Mouse (Mus musculus): ENCODE data around the gene 4921524J17Rik. TPM values are rescaled to one million over a fixed set of nuclear protein-coding genes. Genes with fewer than 3 reads are reported as not detected.

Gene 4921524J17Rik
- total RNA-seq, 2 experiments from 2014 or later: 15.3 to 21.4 TPM

DNA sequence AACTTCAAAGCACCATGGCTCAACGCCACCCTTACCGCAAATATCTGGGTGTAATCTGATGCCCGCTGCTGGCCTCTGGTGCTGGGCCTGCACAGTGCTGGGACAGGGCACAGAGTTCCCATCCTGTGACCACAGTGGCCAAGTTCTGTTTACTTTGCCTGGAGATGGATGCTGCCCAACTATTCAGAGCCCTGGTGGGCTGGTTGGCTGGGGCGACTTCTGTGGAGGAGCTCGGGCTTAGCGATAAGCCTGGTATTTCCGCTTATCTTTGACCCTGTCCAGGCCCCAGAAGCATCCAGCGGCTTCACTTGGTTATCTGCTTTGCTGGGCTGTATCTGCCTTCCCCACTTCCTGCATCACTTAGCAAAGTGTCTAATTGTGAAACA is 51.8 kb downstream of the 4921524J17Rik start:
- peak; percentile 20 for DNase-seq

DNA sequence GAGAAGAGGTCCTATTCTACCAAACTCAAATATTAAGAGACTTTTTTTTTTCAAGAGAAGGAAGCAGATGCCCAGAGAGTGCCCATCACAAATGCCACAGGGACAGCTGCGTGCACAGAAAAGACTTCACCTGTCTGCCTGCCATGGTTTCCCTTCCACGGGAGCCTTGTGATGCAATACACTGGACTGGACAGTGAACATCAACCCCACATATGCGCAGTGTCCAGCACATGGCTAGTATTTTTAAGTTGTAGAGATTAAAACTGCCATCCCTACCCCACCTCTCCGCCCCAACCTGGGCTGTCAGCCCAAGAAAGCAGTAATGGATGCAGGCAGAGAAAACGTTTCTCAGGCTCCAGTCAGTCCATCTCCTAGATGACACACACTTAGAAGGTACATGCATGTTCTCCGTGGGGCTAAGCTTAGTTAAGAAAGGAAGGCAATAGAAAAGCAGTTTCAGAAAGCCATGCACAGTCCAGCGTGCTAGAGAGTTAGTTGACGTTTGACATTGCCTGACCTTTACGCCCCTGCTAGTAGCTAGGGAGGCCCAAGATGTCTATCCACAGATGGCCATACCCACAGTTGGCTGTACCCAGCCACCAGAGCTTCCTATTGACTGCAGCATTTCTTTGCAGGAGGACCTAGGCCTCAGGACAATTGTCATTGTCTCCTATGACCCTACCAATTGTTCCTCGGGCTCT is 52.4 kb downstream of the 4921524J17Rik start:
- no peak for DNase-seq

DNA sequence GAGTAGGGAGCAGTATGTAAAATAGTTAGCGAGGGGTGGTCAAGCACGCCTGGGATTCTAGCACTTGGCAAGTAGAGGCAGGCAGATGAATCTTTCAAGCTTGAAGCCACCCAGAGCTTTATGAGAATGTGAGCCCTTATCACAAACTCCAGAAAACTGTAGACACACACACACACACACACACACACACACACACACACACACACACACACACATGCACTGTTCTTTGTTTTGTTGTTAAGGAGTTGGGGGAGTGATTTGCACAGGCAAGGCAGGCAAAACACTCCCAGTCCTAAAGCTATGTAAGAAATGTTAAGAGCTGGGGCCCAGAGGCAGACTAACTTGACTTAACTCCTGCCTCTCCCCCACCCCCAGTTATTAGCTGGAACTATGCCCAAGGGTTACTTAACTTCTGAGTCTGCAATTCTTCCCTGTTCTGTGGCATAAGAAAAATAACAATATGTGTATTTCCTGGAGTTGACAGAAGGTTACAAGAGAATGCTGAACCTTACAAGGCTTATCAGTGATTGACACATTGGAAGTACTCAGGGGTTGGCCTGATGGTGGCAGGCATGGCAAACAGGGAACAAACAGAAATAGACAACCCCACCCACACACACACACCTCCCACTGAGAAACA is 53.4 kb downstream of the 4921524J17Rik start:
- peak; percentile 31 for DNase-seq

- DNase-seq: no peak
Observed at GRCm38 (mm10) chr8:85376516-85376915, 56.1 kb downstream of the 4921524J17Rik start.

DNA sequence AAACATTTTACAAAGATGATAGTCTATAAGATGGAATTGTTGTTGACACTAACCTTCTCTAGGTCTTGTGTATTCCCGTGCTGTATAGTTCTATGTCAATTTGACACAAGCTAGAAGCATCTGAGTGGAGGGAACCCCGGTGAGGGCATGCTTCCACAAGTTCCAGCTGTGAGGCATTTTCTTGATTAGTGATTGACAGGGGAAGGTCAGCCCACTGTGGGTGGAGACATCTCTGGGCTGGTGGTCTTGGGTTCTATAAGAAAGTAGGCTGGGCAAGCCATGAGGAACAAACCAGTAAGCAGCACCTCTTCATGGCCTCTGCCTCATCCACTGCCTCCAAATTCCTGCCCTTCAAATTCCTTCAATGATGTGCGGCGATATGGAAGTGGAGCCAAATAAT is 58.3 kb downstream of the 4921524J17Rik start:
- DNase-seq: no peak

DNA sequence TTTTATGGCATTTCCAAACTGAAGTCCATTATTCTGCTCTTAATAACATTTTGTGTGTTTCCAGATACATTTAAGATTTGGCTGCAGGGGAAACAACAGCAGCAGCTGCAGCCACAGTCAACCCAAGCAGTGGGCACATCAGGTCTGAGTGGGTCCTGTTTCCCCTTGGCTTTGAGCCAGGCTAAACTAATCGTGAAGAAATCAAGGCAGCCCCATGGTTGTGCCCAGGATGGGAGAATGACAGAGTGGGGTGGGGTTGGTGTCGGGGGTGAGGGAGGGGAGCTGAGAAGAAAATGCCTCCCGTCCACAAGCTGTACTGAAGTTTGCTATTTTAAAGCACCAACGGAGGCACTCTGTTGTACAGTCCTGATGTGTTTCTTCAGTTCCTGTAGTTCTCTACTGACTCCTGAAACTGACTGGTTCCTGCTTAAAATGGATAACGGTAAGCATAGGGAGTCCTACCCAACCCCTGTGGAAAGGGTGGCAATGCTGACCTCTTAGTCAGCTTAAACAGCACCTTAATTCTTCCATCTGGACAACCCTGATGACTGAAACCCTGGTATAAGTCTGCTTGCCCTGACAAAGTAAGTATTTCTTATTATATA is 59.1 kb downstream of the 4921524J17Rik start:
- DNase-seq: no peak

DNA sequence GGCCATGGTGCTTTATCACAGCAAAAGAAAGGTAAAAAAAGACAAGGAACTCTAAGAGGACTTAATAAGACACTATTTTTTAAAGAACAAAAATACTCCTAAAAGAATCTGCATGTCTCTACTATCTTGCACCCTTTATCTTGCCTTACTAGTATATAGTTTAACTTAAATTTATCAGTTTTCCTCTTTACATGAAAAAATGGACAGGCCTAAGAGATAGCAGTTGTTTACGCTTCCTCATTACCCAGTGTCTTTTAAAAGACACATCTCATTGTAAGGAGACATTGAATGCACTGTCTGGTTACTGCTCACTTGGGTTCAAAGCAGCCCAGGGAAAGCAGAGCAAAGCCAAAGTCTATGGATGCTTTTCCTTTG is 60.2 kb downstream of the 4921524J17Rik start:
- DNase-seq: no peak

- DNase-seq: no peak
Observed at GRCm38 (mm10) chr8:85371736-85372464, 60.7 kb downstream of the 4921524J17Rik start.

GRCm38 (mm10) chr8:85365176-85365575 is 67.5 kb downstream of the 4921524J17Rik start:
- no peak for DNase-seq

- peak; percentile 43 for DNase-seq
Observed at GRCm38 (mm10) chr8:85364628-85365027, 68.0 kb downstream of the 4921524J17Rik start.

GRCm38 (mm10) chr8:85363406-85363805 is 69.2 kb downstream of the 4921524J17Rik start:
- no peak for DNase-seq

DNA sequence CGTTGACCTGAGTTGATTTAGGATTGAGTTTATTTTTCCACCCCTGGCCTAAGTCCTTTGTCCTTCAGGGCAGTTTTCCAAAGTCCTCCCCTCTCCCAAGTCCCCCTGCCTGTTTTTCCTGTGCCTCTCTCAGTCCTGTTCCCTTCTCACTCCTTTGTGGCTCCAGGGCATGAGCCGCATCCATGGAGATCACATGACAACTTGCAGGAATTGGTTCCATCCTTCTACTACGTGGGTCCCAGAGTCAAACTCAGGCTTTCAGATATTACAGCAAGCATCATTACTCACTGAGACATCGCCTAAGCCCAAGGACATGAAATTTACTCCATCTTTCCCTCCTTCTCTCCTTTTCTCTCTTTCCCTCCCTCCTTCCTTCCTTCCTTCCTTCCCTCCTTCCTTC is 70.4 kb downstream of the 4921524J17Rik start:
- no peak for DNase-seq

Other genes with a start within 250 kb of the 4921524J17Rik start
- not detected for gene Olfr371, start 206.8 kb downstream of the 4921524J17Rik start, total RNA-seq (2021)
- 10 to 100 TPM; 31.9 to 37.7 TPM for gene Orc6, start 133.2 kb downstream of the 4921524J17Rik start, total RNA-seq (2021)
- 10 to 100 TPM; 82.6 to 84.7 TPM for gene Vps35, start 133.0 kb downstream of the 4921524J17Rik start, total RNA-seq (2021)
- 1 to 10 TPM; 1.2 to 2.7 TPM for gene Mylk3, start 46.5 kb downstream of the 4921524J17Rik start, total RNA-seq (2021)
- gene Gpt2, start 59.7 kb upstream of the 4921524J17Rik start, total RNA-seq (2021): 10 to 100 TPM; 47.9 to 54.3 TPM
- 100 to 1,000 TPM; 146 to 159 TPM for gene Dnaja2, start 122.5 kb upstream of the 4921524J17Rik start, total RNA-seq (2021)

Measured in adrenal gland, postnatal 10 days (tissue).